Mouse (Mus musculus) cerebellum, postnatal 36 days (tissue): ENCODE results near the gene Dgki.

Experiments used
- DNase-seq, 2 experiments: peaks; one replicate each; pipeline ENCODE4 v3.0.0; 2021 to 2022; ENCODE audit warnings: mixed read lengths in 2 of 2

Gene Dgki

DNA sequence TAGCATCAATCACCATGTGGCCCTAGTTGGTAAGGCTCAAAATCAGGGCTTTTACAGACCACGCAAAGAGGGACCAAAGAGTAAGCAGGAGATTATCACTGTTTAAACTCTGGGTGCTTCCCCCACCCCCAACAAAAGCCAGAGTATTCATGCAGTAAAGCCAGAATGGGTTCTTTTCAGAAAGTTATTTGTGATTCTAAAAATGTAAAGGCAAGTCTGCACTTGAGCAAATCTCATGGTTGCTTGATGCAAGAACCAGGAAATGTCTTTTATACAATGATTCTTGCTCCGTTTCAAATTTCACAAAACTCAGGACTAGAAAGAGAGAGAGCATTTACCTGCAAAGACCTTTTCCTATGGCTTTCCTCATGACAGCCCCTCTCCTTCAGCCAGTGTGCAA lies 7.9 kb downstream of the Dgki start:
- DNase-seq = no peak

DNA sequence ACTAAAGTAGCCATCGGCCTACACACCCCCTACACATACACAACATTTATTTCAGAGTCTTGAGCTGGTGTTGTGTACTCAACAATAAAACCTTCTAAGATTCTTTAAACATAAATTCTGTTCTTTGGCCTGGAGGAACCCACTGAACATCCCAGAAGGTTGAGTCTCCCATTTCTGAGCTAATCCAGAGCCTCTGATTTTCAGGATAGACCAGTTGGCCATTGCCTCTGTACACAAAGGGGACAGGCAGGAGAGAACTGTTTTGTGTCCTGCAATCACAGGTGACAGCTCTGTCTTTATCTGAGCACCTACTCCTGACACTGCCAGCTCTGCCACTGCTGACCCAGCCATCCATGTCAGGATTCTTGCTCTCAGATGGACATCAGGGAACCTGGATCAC lies 8.8 kb downstream of the Dgki start:
- no peak for DNase-seq

DNA sequence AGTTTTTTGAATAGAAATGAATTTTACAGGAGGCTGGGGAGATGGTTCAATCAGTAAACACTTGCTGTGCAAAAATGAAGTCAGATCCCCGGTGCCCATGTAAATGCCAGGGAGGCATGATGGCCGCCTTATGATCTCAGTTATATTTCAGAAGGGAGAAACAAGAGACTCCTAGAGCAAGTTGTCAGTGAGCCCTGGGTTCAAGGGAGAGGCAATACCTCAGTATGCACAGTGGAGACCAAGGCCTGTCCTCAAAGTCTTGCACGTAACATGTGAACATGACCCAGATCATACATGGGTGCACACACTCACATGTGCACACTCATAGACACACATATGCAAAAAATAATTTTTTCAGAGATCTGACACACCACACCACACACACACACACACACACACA lies 9.3 kb downstream of the Dgki start:
- DNase-seq = no peak

DNA sequence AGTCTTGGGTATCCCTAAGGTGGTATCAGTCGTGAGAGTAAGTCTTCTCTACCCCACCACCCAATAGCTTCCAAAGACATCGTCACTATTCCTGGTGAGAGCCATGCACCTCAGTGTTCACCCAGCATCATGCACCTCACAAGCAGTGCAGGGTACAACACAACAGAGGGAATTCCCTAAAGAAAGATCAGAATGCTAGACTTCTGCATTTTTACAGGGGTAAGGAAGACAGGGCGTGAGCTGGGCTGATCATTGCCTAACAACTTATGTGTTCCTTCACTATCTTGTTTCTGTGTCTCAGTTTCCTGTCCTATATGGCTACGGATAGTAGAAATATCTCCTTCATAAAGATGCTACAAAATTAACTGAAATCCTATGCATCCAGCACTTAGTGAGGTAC lies 13.8 kb downstream of the Dgki start:
- DNase-seq = no peak

DNA sequence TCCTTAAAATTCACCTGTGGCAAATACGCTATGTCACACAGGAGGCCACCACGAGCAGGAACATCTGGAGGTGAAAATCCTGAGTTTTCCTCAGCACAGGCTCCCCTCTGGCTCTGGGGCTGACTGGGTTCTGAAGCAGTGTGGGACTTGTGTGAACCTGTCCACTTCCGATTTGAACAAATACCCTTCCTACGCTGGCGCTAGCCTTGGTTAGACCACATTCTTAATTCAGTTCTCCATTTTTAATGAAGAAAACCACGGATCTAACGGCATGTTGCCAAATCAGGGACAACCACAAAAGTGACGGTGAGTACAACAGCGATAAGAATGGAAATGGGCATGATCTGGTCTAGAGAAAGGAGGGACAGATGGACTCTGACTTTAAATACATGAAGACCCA lies 15.1 kb downstream of the Dgki start:
- DNase-seq = no peak

DNA sequence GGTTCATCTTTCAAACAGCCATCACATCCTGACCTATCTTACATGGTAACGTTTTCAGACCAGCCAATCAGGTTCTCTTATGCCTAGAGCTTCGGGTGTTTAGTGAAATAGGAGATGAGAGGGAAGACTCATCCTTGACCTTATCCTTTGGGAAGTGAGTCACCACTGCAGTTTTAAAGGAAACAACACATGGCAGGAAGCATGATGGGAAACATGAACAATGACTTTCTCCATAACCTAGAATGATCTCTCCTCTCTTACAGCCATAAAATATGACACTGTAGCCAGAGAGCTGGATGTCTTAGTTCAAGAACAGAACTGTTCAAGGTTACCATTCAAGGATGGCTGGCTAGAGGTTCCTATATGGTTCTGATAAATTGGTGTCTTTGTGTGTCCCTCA lies 16.6 kb downstream of the Dgki start:
- DNase-seq = no peak

DNA sequence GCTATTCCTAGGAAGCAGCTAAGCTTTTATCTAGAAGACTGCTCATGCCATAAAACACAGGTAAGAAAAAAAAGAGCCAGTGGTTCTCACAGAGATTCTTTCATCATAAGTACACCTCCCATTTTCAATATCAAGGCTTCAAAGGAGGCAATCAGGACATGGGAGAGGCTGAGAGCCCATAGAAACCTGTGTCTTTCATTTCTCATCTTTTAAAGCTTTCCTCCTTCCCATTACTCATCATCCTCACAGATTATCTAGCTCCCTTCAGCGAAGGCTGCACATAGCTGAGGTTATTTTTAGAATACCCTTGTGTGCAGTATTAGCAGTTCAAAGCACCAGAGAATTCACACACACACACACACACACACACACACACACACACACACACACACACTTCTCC lies 17.3 kb downstream of the Dgki start:
- no peak for DNase-seq

DNA sequence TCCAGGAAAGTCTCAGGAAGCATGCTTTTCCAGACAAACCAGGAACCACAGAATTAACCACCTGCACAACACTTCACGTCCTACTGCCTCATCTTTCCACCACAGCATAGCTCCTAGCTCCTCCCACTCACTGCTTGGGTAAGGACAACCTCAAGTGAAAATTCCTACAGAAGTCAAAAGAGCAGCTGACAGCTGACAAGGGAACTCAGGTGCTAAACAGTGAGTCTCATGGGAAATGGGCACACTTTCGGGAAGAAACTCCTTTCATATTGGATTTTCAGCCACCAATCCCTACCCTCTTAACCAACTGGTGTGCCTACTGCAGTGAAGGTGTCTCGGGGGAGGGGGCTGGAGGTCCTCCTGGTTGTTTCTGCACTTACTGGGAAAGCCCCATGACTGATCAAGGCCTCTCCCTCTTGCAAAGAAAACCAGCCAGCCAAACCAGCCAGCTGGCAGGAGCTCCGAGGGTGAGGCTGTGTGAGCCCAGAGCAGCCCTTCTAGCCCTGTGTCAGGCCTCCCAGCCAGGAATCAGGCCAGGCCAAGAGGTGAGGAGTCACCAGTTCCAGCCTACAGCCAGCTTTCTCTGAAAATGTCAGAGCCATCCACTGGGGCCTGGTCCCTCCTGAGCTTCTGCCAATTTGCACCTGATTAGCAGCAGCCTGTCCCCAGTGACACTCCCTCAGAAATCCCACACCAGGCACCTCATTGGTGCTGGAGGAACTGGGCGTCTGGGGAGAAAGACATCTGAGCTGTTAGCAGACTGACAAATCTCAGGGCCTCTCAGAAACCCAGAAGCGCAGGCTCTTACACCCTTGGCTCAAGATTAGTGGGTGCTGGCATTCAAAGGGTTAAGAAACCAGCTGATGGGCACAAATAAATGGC lies 22.9 kb downstream of the Dgki start:
- DNase-seq = peak; percentile 45 to 60

DNA sequence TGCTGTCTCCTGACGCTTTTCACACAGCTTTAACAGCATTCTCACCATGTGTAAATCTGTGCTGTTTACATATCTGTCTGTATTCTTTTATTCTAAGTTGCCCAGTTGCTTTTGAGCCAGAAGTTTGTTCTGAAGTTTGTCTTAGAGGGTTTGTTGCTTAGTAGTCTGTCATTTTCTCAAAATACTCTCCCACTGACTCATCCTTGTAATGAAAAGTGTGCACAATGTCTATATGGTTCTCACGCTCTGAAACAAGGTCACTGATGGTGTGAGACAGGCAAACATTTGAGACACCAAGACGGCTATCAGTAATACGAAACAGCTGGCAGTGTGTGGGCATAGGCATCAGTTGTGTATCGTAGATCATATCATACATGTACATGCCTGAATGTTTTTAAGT lies 23.8 kb downstream of the Dgki start:
- DNase-seq = no peak

DNA sequence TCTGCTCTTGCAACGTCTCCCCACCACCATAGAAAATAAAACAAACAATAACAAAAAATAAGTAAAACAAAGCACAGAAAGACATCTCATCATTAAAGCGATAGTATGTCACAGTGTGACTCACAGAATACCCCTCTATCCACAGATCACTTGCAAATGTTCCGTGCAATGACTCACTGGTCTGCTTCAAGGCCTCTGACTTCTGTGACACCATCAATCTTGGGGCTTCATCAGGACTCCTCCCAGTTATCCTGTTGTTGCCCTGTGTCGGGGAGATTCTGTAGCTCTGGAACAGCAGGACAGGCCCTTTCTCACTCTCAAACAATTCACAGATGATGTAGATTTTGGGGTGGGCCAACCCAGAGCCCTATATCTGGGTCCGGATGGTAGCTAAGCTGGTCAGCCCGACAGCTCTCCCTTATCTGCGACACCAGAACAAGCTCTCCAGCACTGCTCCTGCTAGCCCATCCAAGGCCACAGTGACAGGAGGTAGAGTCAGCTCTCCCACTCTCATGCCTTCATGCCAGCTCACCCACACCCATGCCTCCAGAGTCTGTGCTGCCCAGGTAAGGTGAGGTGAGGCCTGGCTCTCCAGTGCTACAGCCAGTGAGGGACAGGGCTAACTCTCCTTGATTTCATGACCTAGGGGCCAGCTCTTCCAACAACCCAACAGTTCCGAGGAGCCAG lies 28.9 kb downstream of the Dgki start:
- DNase-seq = no peak

DNA sequence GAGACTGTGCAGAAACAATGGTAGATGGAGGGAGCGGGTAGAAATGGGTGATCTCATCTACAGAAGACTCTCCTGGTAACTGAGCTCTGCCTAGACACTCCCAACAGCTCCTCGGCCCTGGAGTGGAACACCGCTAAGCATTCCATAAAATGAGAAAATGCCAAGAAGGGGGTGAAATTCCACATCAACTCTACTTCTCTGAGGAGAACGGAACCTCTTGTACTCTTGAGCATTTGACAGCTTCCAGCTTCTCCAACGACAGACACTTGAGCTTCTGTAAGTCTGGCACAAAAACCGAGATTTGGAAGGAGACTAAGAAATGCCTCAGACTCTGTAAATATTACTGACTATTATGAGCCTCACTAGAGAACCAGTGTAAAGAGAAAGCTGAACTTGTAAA lies 31.4 kb downstream of the Dgki start:
- DNase-seq = no peak

DNA sequence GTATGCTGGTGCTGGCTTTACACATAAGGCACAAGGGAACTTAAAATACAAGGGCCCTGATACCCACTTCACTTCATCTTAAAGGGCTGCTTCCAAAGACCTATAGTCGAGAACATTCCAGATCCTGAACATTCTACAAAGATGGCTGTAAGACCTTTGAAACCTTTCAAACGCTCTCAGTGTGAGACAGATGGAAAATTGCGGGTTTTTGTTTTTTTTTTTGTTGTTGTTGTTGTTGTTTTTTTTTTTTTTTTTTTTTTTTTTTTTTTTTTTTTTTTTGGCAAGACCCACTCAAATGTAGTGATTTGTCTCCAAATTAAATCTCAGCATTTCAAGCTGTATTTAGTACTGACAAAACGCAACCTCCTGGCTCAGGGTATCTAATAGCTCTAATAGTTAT lies 32.0 kb downstream of the Dgki start:
- no peak for DNase-seq

DNA sequence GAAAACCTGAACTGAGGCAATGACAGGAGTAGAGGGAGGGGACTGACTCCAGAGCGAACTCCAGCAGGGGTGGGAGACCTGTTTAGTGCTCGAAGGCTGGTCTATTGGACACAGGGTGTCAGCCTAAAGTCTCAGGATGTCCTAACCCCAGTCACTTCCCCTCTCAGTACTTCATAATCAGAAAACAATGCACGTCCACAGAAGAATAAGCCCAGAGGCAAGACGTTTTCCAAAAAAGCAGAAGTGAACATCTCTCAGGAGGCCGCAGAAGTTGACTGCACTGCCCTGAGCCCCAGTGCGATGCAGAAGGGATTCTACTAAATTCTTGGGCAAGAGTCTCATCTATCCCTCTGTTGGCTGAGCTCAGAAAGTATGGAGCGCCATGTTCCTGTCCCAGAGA lies 37.5 kb downstream of the Dgki start:
- DNase-seq = no peak

DNA sequence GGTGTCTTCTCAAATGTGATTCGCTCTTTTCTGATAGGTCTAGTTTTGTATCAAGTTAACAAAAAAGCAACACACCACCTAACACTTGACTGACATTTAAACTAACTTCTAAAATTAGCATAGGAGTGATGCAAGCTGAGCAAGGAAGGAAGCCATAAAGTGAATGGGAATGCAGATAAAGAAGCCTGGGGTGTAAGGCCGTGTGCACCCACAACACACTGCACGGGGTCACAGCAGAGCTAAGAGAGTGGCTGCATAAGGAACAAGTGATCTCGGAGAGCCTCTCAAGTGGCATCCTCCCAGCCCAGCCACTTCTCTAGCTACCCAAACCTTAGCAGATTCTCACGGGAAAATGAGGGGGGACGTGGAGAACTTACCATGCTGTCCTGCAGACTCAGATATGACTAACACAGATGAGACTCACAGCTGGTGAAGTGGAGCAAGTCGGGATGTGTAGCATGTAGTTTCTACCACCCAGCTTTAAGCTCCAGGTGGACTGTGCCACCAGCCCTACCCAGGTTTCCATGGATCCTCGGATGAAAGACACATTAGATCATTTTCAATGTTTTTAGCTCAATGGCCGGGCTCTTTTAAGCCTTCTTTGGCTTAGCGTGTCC lies 38.6 kb downstream of the Dgki start:
- no peak for DNase-seq

DNA sequence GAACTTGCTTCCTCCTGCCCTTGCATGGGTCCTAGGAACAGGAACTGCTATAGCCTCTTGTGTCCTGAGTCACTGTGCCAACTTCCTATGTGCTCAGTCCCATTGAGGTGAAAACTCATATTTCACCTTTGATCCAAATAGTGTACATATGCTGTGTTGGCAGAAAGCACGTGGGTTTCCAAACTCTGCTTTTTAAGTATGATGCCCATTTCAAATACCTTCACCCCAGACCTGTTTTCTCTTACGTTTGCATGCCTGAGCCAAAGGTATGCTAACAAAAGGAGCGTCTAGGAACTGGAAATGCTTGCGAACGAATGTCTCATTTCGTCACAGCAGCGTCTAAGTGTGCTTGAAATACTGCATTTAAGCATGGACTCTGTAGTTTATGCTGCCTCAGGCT lies 41.3 kb downstream of the Dgki start:
- no peak for DNase-seq

DNA sequence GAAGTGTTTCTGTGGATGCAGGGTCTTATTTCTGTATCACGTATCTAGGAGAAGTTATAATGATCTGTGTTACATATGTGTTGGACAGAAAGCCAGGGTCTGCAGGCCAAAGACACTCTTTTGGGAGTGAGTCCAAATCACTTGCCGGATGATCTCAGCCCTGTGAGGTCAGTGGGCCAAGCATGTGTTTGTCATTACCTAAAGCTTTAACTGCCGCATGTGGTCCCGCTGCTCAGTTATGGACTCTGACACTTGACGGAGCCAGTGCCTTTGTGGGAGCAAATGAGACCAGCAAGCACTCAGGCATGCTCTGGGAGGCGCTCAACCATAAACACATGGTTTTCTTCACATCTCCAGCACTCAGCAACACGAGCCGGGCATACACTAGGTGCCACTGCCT lies 45.8 kb downstream of the Dgki start:
- no peak for DNase-seq

DNA sequence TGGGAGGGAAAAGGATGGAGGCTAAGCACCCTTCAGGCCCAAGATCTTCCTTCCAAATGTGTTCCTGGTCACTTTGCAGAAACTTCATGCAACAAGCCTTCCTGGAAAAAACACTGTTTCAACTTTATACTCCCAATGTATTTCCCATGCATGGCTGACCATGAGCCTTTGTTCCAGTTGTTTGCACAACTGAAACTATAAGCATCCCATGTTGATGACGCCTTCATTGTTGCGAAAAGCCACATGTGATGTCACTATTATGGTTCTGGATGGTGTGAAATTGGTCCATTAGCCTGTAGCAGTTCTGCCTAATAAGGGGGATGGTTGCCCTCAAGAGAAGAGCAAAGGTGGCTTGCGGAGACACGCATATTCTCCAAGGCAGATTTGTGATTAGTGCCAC lies 47.4 kb downstream of the Dgki start:
- no peak for DNase-seq

DNA sequence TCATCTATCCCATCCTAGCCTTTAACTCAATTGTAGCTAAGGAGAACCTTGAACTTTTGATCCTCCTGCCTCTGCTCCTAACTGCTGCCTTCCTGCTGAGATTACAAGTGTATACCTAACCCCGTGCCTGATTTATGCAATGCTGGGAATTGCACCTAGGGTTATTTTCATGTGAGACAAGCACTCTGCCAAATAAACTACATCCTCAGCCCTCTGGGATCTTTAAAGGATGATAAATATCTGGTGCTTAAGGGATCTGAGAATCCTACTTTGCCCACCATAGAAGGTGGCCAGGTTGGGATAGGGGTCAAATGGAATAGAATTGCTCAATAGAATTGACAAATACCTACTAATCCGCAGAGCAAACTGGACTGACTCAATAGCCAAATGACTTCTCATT lies 49.3 kb downstream of the Dgki start:
- no peak for DNase-seq

DNA sequence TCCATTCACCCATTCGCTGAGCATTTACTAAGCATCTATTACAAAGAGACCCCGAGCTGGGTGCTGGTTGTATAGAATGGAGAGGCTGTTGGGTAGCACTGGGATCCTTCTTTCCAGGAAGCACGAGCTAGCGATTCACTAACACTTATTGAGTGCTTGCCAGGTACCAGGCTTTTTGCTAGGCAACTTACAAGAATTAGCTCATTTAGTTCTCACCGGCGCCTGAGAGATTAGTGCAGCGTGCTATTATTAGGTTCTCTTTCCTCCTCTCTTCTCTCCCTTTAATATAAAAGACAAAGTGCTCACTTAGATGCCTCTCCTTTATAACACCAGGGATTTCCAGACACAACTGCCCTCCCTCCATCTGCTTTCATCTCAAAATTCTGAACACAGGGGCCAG lies 54.2 kb downstream of the Dgki start:
- no peak for DNase-seq

DNA sequence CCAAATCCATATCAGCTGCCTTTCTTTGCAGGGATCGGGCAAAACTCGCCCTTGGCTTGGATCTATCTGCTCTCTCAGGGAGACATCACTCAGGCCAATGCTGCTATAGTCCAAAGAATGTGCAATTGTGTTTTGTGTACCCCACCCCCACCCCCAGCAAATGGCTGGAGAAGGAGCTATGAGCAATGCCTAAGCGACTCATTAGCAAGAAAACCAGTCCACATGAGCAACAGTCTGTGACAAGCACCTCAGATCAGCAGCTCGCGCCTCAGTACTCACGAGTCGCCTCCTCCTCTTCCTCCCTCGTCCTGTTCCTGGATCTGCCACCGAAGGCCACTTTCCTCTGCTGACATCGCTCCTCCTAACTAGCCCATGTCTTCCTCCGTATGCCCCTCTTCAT lies 55.9 kb downstream of the Dgki start:
- DNase-seq = no peak

DNA sequence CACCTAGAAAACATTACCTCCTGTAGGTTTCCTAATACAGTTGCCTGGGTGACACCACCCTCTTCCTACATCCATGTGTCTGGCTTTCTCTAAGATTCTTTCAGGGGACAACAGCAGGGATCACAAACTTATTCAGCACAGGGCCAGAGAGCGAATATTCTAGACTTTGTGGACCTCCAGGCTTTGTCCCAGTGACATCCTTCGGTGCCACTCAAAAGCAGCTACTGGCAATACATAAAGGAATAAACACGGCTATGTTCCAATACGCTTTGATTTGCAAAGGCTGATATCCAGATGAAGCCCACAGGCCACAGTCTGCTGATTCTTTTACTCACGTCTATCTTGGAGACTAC lies 57.2 kb downstream of the Dgki start:
- DNase-seq = no peak

DNA sequence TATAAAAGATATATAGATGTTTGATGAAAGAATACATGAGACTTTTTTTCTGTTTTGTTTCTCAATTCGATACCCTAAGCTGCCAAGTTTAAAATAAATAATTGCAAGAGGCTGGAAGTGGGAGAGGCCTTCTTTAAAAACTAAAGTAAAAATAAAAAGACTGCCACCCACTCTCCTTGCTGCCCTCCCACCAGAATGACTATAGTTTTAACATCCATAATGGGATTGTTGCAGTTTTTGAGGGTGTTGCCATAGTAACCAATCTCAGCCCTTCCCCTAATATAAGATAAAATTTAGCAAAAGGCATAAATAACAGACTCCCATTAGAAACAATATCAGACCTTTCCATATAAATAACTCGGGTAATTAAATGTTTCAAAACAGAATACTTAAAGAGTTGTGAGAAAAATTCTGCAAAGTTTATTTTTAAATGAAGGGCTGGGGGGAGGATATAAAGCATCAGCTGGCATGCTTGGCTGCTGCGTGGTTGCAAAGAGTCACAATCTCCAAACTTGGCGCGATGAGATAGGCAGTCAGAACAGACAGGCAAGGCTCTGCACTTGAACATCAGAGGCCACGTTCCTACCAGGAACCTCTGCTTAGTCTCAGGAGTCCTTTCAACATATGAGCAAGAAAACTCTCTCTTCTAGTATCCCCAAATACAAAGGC lies 57.8 kb downstream of the Dgki start:
- DNase-seq = no peak

DNA sequence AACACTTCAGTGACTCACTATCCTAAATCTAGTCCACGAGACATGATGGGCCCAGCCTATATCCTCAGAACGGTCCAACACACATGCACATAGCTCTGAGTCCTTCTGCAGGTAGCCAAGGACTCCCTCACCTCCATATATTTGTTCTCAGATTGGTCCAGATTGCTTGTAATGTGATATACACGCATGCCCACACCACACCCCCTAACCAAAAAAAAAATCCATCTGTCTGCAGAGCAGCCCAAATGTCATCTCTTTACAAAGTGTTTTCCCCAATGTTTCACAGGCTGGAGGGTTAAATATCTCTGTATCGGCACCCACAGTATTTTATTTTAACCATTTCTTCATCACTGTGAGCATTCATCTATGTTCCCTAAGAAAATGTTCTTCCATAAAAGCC lies 58.5 kb downstream of the Dgki start:
- no peak for DNase-seq

DNA sequence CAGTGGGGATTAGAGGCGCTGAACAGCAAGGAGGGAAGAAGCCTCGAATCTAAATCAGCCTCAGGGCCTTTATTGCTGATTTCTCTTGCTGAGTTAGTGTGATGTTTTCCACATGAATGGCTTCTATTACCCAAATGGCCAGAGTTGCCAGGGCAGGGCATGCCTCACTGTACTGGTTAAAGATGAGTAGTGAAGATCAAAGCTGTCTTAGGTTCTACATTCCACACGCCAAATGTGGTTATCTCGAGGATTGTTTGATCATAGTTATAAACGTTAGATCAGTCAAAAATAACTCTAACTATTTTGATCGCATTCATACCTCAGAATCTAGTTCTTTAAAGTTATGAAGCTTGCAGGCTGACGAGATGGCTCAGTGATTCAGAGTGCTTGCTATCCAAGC lies 59.8 kb downstream of the Dgki start:
- DNase-seq = no peak
